Mouse (Mus musculus): ENCODE data around the gene Prkaa1. TPM values are rescaled to one million over a fixed set of nuclear protein-coding genes. Genes with fewer than 3 reads are reported as not detected.
"Not testable (repeated sequence)": the region's sequence is repeated elsewhere in the genome, so short reads cannot be mapped to it uniquely, and the experiment has no call there.

Gene Prkaa1
- polyA plus RNA-seq, 1 experiment from 2014 or later, result 14.1 TPM

DNA sequence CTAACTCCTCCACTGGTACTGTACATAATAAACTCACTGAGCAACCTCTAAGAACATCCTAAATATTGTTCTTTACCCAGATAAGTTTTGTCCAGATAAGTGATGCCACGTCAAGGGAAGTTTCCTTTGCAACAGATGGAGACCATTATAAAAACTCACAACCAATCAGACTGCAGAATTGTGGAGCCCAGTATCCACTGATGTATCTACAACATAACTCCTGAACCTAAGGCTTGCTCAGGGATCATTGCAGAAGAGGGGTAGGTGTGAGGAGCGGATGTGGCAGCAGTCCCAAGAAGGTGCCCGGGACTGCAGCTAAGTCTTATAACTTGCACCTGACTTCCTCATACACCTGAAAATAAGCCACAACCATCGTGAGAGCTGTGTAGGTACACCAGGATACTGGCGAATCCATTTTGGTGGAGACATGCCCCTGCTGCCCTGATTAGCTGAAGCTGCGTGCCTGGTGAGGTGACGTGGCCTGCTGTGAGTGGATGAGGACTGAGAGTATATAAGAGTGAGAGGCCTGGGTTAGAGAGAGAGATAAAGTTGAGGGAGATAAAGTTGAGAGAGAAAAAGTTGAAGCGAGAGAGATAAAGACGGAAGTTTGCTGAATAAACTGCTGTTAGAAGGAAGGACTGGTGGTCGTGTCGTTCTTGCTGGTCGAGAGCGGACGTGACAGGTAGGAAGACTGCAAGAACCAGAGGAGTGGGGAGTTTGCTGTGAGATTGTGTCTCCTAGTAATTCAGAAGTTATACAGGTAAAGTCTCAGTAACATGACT lies 12.6 kb upstream of the Prkaa1 start:
- ATAC-seq (replicated peaks; ENCODE audit: insufficient number of reproducible peaks, insufficient read depth, low FRiP score, low read depth); H3K4me2 ChIP-seq; H3K27ac ChIP-seq; H3K4me3 ChIP-seq; H3K9ac ChIP-seq; H3K27me3 ChIP-seq; H3K4me1 ChIP-seq (replicated peaks); H3K36me3 ChIP-seq; H3K9me3 ChIP-seq (replicated peaks): not testable (repeated sequence)
- 59% methylated on average over 14 of the region's 14 CpGs for WGBS

DNA sequence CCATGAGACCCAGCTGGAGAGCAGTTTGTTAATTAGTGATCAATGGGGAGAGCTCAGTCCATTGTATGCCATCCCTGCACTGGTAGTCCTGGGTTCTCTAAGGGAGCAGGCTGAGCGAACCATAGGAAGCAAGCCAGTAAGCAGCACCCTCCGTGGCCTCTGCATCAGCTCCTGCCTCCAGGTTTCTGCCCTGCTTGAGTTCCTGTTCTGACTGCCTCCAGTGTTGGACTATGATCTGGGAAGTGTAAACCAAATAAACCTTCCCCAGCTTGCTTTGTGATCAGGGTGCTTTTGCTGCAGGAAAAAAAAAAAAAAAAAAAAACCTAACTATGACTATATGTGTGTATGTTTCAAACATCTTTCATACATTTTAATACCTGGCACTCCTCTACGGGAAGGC lies 10.4 kb upstream of the Prkaa1 start:
- no peak overlapping the region for H3K4me2 ChIP-seq
- H3K36me3 ChIP-seq, result no peaks in the 10 kb centered on the region
- H3K9me3 ChIP-seq (replicated peaks), result no peaks in the 10 kb centered on the region
- no peak overlapping the region for H3K9ac ChIP-seq
- no peak for ATAC-seq (replicated peaks; ENCODE audit: insufficient number of reproducible peaks, insufficient read depth, low FRiP score, low read depth)
- no peak overlapping the region for H3K27ac ChIP-seq
- 66% methylated on average over 3 of the region's 3 CpGs for WGBS
- H3K4me3 ChIP-seq, result no peak overlapping the region
- H3K27me3 ChIP-seq, result no peaks in the 10 kb centered on the region
- peaks cover 6% of the 10 kb centered on the region for H3K4me1 ChIP-seq (replicated peaks)

DNA sequence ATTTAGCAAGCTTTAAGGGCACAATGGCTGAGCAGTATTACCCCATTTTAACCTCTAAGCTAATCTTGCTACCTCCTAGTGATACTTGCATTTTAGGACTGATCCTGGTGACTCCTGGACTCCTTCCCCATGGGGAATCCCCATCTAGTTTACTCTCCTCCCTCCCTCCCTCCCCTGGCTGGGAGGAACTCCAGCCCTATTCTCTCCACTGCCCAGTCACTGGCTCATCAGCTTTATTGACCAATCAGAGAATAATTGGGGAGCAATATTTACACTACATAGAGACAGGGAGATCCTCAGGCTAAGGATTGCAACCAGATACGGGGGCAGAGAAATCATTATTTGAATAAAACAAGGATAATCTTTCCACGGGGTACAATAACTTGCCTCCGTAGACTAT lies 9.5 kb upstream of the Prkaa1 start:
- Histone ChIP-seq H3K4me3 (no peak overlapping the region), H3K4me1 (replicated peaks) (peaks cover 7% of the 10 kb centered on the region), H3K27ac (no peak overlapping the region), H3K9me3 (replicated peaks) (no peaks in the 10 kb centered on the region), H3K36me3 (no peaks in the 10 kb centered on the region), H3K4me2 (no peak overlapping the region), H3K9ac (no peak overlapping the region), H3K27me3 (no peaks in the 10 kb centered on the region)
- no peak for ATAC-seq (replicated peaks; ENCODE audit: insufficient number of reproducible peaks, insufficient read depth, low FRiP score, low read depth)
- 74% methylated on average over 3 of the region's 3 CpGs for WGBS

GRCm38 (mm10) chr15:5134945-5135483 lies 8.6 kb upstream of the Prkaa1 start:
- no peak overlapping the region for H3K9ac ChIP-seq
- no peaks in the 10 kb centered on the region for H3K27me3 ChIP-seq
- no peaks in the 10 kb centered on the region for H3K9me3 ChIP-seq (replicated peaks)
- no peak overlapping the region for H3K4me3 ChIP-seq
- no peak for ATAC-seq (replicated peaks; ENCODE audit: insufficient number of reproducible peaks, insufficient read depth, low FRiP score, low read depth)
- H3K4me2 ChIP-seq, result no peak overlapping the region
- H3K27ac ChIP-seq, result no peak overlapping the region
- H3K4me1 ChIP-seq (replicated peaks), result peaks cover 7% of the 10 kb centered on the region
- no peaks in the 10 kb centered on the region for H3K36me3 ChIP-seq
- WGBS, result 57% methylated on average over 8 of the region's 8 CpGs

- Histone ChIP-seq H3K4me2 (no peak overlapping the region), H3K36me3 (no peaks in the 10 kb centered on the region), H3K4me1 (replicated peaks) (peaks cover 7% of the 10 kb centered on the region), H3K4me3 (no peak overlapping the region), H3K9me3 (replicated peaks) (no peaks in the 10 kb centered on the region), H3K9ac (no peak overlapping the region), H3K27ac (no peak overlapping the region), H3K27me3 (no peaks in the 10 kb centered on the region)
- no peak for ATAC-seq (replicated peaks; ENCODE audit: insufficient number of reproducible peaks, insufficient read depth, low FRiP score, low read depth)
- 55% methylated on average over 9 of the region's 9 CpGs for WGBS
Observed at GRCm38 (mm10) chr15:5138021-5138856, 5.4 kb upstream of the Prkaa1 start.

DNA sequence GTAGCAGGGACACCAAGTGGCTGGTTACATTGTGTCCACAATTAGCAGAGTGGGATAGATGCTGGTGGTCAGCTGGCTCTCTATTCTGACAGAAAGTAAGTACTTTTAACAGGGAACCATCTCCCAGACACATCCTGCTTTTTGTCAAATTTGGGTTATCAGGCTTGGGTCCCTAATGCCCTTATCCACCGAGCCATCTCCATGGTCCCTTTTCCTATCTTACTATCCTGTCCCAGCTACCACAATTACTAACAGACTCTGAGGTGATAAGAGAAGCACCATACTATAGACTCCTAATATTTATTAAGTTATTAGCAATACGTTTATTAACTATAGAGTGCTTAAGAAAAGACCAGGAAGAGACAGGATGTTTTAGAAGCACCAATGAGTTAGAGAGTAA lies 4.3 kb upstream of the Prkaa1 start:
- no peak for ATAC-seq (replicated peaks; ENCODE audit: insufficient number of reproducible peaks, insufficient read depth, low FRiP score, low read depth)
- Histone ChIP-seq H3K9ac (no peak overlapping the region), H3K4me3 (no peak overlapping the region), H3K27ac (no peak overlapping the region), H3K36me3 (no peaks in the 10 kb centered on the region), H3K9me3 (replicated peaks) (no peaks in the 10 kb centered on the region), H3K4me2 (no peak overlapping the region), H3K27me3 (no peaks in the 10 kb centered on the region), H3K4me1 (replicated peaks) (peaks cover 8% of the 10 kb centered on the region)
- 65% methylated on average over 2 of the region's 2 CpGs for WGBS

DNA sequence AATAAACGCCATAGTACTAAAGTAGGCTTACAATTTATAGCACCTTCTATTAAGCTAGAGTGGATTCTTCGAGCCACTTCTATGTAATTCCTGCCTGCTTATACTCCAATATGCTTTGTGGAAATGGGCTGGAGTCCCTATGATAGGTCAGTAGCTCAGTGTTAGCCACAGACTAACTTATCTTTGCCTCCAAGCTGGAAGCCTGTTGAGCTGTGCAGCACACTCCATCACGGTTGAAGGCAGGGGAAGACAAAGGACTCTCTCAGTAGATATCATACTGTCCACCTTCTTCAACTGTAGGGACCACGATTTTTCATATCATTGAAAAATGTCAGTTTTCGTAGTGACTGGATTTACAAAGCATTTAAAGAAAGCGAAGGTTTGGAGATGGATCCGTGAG lies 3.8 kb upstream of the Prkaa1 start:
- no peak for ATAC-seq (replicated peaks; ENCODE audit: insufficient number of reproducible peaks, insufficient read depth, low FRiP score, low read depth)

DNA sequence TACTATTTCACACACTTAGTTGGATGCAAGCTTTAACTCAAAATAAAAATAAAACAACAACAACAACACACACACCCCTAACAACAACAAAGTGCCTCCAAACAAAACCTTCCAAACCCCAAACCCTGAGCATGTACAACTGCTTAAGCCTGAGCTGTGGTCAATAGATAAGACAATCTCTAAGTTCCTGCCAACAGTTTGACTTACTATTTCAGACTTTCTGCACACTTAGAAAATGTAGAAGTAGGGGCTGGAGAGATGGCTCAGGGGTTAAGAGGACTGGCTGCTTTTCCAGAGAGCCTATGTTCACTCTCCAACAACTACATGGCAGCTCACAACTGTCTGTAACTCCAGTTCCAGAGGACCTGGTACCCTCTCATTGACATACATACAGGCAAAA lies 3.3 kb upstream of the Prkaa1 start:
- Histone ChIP-seq H3K4me1 (replicated peaks) (peaks cover 17% of the 10 kb centered on the region), H3K27me3 (no peaks in the 10 kb centered on the region), H3K27ac (no peak overlapping the region), H3K9ac (no peak overlapping the region), H3K36me3 (no peaks in the 10 kb centered on the region), H3K4me3 (no peak overlapping the region), H3K9me3 (replicated peaks) (no peaks in the 10 kb centered on the region), H3K4me2 (no peak overlapping the region)
- ATAC-seq (replicated peaks; ENCODE audit: insufficient number of reproducible peaks, insufficient read depth, low FRiP score, low read depth), result no peak

More for the DNA sequence above, 3.8 kb upstream of the Prkaa1 start:
- Histone ChIP-seq H3K4me2 (no peak overlapping the region), H3K4me1 (replicated peaks) (peaks cover 13% of the 10 kb centered on the region), H3K9ac (no peak overlapping the region), H3K9me3 (replicated peaks) (no peaks in the 10 kb centered on the region), H3K27me3 (no peaks in the 10 kb centered on the region), H3K36me3 (no peaks in the 10 kb centered on the region), H3K27ac (no peak overlapping the region), H3K4me3 (no peak overlapping the region)
- 76% methylated on average over 7 of the region's 7 CpGs for WGBS

GRCm38 (mm10) chr15:5142047-5142446 lies 1.6 kb upstream of the Prkaa1 start:
- no peak overlapping the region for H3K4me3 ChIP-seq
- H3K4me2 ChIP-seq, result no peak overlapping the region
- no peak overlapping the region; the same call in 1 of the 2 replicates for H3K27ac ChIP-seq
- H3K27me3 ChIP-seq, result no peaks in the 10 kb centered on the region
- no peaks in the 10 kb centered on the region for H3K36me3 ChIP-seq
- no peak for ATAC-seq (replicated peaks; ENCODE audit: insufficient number of reproducible peaks, insufficient read depth, low FRiP score, low read depth)
- no peaks in the 10 kb centered on the region for H3K9me3 ChIP-seq (replicated peaks)
- peaks cover 21% of the 10 kb centered on the region for H3K4me1 ChIP-seq (replicated peaks)
- no peak overlapping the region for H3K9ac ChIP-seq
- 59% methylated on average over 5 of the region's 5 CpGs for WGBS

GRCm38 (mm10) chr15:5142714-5143113 lies 947 bp upstream of the Prkaa1 start:
- Histone ChIP-seq H3K27me3 (no peaks in the 10 kb centered on the region), H3K27ac (no peak overlapping the region), H3K9ac (no peak overlapping the region), H3K4me3 (no peak overlapping the region), H3K9me3 (replicated peaks) (no peaks in the 10 kb centered on the region), H3K36me3 (no peaks in the 10 kb centered on the region), H3K4me1 (replicated peaks) (peaks cover 21% of the 10 kb centered on the region), H3K4me2 (no peak overlapping the region)
- 67% methylated on average over 5 of the region's 5 CpGs for WGBS
- no peak for ATAC-seq (replicated peaks; ENCODE audit: insufficient number of reproducible peaks, insufficient read depth, low FRiP score, low read depth)

DNA sequence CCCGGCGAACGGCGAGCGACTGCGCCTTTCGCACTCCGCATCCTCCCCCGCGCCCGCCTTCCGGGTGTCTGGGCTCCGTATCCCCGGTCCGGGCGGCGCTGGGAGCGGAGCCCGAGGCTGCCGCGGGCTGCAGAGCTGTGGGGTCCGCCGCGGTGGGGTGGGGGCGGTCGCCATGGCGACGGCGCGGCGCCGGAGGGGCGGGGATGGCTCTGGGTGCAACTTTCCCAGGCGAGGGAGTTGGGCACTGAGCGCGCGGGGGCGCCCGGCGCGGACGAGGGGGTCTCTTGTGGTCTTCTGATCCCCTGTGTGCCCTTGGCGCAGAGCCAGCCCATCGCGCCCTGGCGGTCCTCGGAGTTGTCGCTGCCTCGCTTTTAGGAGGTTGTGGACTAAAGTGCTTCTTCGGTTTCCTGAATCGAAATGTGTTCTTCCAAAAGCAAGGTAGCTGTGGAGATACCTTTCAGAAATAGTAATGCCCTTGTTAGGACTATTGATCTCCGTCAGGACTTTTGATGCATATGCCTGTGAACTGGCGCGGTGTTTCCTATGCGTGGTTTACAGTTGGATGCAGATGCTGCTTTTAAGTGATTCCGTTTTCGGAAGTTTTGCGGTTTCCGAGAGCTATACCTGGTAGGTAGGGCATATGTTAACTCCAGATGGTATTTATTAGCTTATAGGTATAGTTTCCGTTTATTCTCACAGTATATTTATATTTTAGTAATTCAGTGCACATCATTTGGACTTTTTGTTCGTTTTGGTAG lies 539 bp downstream of the Prkaa1 start:
- peak; percentile 81 for ATAC-seq (replicated peaks; ENCODE audit: insufficient number of reproducible peaks, insufficient read depth, low FRiP score, low read depth)
- 2% methylated on average over 61 of the region's 61 CpGs for WGBS

More for the DNA sequence above, 539 bp downstream of the Prkaa1 start:
- Histone ChIP-seq H3K27ac (peak overlapping the region; percentile 91), H3K36me3 (no peaks in the 10 kb centered on the region), H3K9me3 (replicated peaks) (no peaks in the 10 kb centered on the region), H3K4me3 (peak overlapping the region; percentile 99), H3K9ac (peak overlapping the region; percentile 93), H3K4me1 (replicated peaks) (peaks cover 16% of the 10 kb centered on the region), H3K4me2 (peak overlapping the region; percentile 79), H3K27me3 (no peaks in the 10 kb centered on the region)
